Mouse (Mus musculus) right cerebral cortex, postnatal 36 days (tissue): Measurements from ENCODE around the gene Fbf1.
"Not testable (repeated sequence)": the region's sequence is repeated elsewhere in the genome, so short reads cannot be mapped to it uniquely, and the experiment has no call there.

Experiments used
- DNase-seq, 2 experiments: peaks; one replicate each; pipeline ENCODE4 v3.0.0; 2022; ENCODE audit warnings: low spot score in 2 of 2, mixed read lengths in 1 of 2

Gene Fbf1

GRCm38 (mm10) chr11:116134171-116134570 lies 33.8 kb downstream of the Fbf1 start:
- DNase-seq = no peak

GRCm38 (mm10) chr11:116133497-116133896 lies 34.5 kb downstream of the Fbf1 start:
- DNase-seq = no peak

GRCm38 (mm10) chr11:116132366-116133333 lies 35.3 kb downstream of the Fbf1 start:
- DNase-seq = no peak

- no peak for DNase-seq
These were observed 36.4 kb downstream of the Fbf1 start for GRCm38 (mm10) chr11:116131349-116132170.

- peak; percentile 80 to 85 for DNase-seq
These were observed 37.3 kb downstream of the Fbf1 start, which contains the start of gene Trim65 for GRCm38 (mm10) chr11:116130488-116131205. Trim65 (minus strand) TSS chr11:116131128.

GRCm38 (mm10) chr11:116129993-116130487 lies 37.9 kb downstream of the Fbf1 start:
- no peak for DNase-seq

GRCm38 (mm10) chr11:116129091-116129790 lies 38.7 kb downstream of the Fbf1 start:
- DNase-seq = no peak

GRCm38 (mm10) chr11:116127986-116128385 lies 40.0 kb downstream of the Fbf1 start:
- DNase-seq = no peak

GRCm38 (mm10) chr11:116127156-116127980 lies 40.6 kb downstream of the Fbf1 start, which contains the start of gene Trim47:
Trim47 (minus strand) TSS chr11:116127210.
- DNase-seq = no peak

- DNase-seq = no peak
These were observed 41.7 kb downstream of the Fbf1 start for GRCm38 (mm10) chr11:116126261-116126660.

GRCm38 (mm10) chr11:116121731-116122245 lies 46.2 kb downstream of the Fbf1 start:
- not testable (repeated sequence) for DNase-seq

GRCm38 (mm10) chr11:116117819-116118218 lies 50.1 kb downstream of the Fbf1 start:
- no peak for DNase-seq

- no peak for DNase-seq
These were observed 50.7 kb downstream of the Fbf1 start for GRCm38 (mm10) chr11:116117241-116117640.

GRCm38 (mm10) chr11:116111611-116112203 lies 56.3 kb downstream of the Fbf1 start:
- DNase-seq = no peak

GRCm38 (mm10) chr11:116111067-116111466 lies 56.9 kb downstream of the Fbf1 start:
- DNase-seq = no peak

- no peak for DNase-seq
These were observed 57.4 kb downstream of the Fbf1 start for GRCm38 (mm10) chr11:116110540-116110939.

- DNase-seq = no peak
These were observed 57.8 kb downstream of the Fbf1 start for GRCm38 (mm10) chr11:116110131-116110530.

- DNase-seq = no peak
These were observed 58.4 kb downstream of the Fbf1 start for GRCm38 (mm10) chr11:116109441-116110081.
